Mouse (Mus musculus): Measurements from ENCODE around the gene 1700028P14Rik.

The 1700028P14Rik gene

DNA sequence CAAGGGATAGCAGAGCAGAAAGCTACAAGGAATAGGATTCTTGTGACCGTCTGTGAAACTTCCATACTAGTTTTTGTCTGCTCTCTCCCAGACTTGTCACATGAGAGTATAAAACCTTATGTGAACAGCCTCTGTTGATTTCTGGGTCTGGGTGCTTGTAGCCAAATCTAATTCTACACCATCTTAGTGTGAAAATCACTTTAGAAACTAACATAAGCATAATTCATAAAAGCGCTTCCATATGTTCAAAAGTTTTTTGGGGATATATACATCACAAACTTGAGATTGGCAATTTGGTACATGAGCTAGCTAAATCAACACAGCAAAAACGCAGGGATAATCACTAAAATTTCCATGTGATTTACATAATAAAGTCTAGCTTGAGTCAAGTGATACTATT, 57.7 kb downstream of the 1700028P14Rik start:
- DNase-seq, result no peak

DNA sequence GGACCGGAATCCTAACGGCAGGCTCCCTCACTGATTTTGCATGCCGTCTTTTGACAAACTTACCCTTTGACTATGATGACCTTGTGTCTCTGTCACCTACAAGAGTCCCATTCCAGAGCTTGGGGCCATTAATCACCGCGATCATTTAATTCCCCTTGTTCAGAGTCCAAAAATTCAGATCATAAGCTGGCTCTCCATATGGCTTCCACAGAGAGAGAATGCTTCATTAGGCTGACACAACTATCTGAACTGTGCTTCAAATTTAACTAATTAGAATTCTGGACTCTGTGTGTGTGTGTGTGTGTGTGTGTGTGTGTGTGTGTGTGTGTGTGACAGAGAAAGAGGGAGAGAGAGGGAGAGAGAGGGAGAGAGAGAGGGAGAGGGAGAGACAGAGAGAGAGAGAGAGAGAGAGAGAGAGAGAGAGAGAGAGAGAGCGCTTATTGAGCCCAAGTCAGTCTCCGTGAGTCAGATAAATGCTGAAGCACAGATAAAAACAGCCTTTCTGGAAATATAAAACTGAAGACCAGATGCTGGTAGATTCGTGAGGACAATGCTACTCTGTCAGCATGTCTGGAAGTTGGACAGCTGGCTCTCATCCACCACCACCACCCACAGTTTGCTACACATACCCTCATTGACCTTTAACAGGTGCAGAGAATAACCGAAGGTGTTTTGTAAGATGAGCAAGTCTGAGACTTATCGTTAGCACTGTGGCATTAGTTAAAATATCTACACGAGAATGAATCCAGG, 73.8 kb downstream of the 1700028P14Rik start:
- no peak for DNase-seq

DNA sequence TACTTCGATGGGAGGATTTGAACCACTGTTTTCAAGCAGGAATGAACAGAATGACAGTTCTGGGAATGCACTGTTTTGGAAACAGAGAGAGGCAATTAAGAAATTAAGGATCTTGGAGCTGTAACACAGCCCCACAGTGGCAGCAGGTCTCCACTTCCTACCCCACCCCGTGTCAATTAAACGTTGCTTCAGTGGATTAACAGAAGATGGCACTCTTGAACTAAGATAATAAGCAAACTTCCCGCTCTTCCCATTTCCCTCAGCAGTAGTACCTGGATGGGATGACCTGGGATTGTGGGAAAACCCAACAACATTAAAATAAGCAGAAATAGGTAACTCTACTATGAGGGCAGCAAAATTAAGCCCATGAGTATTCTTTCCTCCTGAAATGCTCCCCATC, 75.9 kb downstream of the 1700028P14Rik start:
- no peak for DNase-seq

- no peak for DNase-seq
Measured at GRCm38 (mm10) chr19:23563693-23564092, 88.9 kb downstream of the 1700028P14Rik start.

DNA sequence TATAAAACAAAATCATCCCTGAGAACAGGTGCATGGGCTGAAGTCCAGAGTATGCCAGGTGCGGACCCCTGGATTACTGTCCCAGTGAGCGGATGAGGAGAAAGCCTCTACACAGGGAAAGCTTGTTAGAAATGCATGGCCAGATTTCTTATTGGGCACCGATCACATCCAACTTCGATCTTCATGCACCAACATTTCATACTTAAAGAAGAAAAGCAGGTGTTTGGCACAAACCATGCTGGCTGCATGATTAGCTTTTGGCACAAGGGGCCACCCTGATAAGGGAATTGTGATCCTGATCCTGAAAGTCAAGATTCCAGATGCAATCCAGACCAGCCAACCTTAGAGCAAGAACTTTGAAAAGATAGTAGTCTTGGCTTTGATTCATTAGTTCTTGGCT, 90.0 kb downstream of the 1700028P14Rik start:
- no peak for DNase-seq

- DNase-seq, result no peak
Measured at GRCm38 (mm10) chr19:23562061-23562460, 90.6 kb downstream of the 1700028P14Rik start.

DNA sequence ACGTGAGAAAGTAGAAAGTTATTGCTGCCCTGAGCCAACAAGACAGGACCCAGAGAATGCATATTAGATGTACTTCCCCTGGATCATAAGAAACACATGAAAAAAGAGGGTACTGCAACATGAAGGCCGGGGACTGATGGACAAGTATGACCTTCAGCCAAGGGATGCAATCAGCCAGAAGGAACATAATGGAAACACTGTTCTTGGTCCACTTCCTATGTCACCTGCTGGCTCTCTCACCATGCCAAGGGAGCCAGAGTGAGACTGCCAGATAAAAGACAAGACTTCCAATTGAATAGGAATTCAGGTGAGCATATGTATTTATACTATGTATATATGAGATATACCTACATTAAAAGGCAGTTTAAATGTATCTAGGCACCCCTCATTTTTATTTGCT, 99.2 kb downstream of the 1700028P14Rik start:
- no peak for DNase-seq

DNA sequence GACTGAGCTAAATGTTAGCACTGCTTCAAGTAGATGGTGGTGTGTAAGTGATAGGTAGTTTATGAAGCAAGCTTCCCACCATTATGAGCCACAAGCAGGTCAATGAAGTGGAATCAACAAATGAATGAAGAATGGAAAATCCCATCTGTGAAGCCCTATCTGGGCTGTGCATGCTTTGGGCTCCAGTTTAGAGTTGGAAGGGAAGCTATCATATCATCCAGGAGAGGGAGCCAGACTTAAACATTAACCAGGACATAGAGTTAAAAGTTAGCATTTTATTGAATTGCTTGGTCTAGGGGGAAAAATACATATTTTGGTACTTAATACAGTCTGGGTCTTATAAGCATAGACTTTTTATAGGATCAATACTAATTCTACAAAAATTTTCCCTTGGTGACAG, 107.0 kb downstream of the 1700028P14Rik start:
- DNase-seq, result no peak

DNA sequence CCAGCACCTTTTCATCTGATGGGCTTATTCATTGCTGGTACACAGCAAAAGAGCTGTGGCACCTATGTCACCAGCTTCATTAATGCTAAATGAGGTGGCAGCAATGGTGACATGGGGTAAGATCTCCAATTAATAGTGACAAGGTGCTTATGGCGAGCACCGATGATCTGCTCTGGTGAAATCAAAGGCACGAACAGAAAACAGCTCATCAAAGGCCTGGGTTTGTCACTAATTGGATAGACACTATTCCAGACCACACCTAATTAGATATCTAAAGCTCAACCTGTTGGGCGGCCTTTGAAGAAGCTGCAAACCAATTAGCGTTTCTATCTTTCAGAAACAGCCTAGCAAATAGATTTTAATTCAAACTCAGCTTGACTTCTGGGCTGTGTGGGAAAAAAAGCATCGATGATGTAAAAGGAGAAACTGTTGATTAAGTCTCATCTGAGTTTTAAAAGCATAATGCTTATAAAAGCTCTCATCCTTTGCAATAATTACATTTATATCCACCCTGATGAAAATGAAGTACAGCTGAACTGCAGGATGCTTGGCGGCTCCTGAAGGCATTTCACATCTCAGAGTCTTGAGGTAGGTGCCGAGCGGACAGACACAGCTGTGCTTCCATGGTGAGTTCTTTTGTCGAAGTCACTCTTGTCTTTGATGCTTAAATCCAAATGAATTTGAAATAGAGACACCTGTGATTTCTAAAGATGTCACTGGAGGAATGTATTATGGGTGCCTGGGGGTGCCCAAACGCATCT, 109.2 kb downstream of the 1700028P14Rik start:
- no peak for DNase-seq

- no peak for DNase-seq
Measured at GRCm38 (mm10) chr19:23542759-23543158, 109.9 kb downstream of the 1700028P14Rik start.

DNA sequence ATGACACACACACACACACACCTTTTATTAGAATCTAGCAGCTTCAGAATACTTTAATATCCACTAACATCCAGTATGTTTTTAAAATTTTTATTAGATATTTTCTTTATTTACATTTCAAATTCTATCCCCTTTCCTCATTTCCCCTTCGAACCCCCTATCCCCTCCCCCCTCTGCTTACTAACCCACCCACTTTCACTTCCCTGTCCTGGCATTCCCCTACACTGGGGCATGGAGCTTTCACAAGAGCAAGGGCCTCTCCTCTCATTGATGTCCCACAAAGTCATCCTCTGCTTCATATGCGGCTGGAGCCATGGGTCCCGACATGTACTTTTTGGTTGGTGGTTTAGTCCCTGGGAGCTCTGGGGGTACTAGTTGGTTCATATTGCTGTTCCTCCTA, 116.9 kb downstream of the 1700028P14Rik start:
- DNase-seq, result no peak

- no peak for DNase-seq
Measured at GRCm38 (mm10) chr19:23531899-23532298, 120.7 kb downstream of the 1700028P14Rik start.

DNA sequence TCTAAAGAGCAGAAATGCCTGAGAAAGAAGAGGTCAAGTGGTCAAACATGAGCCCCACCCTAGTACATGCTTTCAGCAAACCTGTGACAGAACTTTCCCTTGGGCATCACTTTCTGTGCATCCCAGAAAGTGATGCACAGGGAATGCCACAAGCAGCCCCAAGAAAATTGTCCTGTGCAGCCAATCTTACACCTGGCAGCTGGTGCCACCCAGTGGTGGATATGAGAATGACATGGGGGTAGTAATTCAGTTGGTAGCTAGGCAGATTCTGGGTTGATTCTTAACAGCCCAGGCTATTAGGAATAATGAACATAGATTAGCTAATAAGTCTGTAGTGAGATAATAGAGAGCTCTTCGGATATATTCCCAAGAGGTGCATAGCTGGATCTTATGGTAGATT, 128.9 kb downstream of the 1700028P14Rik start:
- peak; percentile 75 for DNase-seq

DNA sequence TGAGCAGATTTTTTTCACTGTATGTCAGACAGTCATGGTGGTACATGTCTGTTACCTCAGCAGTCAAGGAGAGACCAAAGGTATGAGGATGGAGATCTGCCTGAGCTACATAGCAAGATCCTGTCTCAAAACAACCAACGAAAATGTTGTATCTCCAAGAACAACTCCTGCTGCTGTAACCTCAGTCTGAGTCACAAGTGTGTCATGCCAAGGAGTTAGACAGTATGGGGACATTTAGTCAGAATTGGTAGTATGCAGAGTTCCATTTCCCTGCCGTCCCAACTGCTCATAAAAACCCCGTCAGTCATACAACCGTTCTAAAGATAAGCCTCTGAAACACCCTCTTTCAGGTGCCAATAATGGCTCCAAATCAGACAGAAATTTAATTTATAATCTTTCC, 130.8 kb downstream of the 1700028P14Rik start:
- DNase-seq, result no peak

GRCm38 (mm10) chr19:23521071-23521470, 131.5 kb downstream of the 1700028P14Rik start:
- DNase-seq, result no peak

DNA sequence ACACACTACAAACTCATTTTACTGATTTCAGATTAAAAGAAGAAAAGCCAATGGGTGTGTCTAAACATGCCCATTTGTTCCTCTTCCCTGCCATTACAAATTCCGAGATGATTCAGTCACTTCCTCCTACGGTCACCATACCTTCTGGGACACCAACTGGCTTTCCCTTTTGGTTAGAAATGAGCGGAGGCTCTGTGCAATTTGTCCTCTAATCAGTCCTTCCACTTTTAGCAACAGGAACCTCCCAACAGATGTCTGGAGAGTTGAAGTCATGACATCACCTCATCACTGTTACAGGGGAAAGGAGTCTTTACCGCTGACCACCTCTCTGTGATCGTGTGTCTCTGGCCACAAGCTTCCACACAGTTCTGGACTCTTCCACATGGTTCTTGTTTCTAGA, 132.0 kb downstream of the 1700028P14Rik start:
- DNase-seq, result no peak

DNA sequence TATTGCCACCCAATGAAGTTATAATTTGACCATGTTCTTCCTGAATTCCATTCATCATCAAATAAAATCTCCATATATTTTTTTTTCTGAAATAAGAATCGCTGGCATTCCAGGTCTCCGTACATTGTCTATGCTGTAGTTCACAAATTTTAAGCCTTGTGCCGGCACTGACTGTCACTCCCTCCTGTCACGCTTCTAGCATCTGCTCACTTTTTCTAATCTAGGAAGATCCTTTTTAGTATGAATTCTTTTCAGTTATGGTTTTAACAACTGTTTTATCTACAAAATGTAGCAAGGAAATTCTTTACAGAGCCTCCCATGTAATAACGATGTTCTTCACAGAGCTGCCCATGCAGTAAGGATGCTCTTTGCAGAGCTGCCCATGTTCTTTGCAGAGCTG, 134.1 kb downstream of the 1700028P14Rik start:
- DNase-seq, result no peak

GRCm38 (mm10) chr19:23511303-23511702, 141.3 kb downstream of the 1700028P14Rik start:
- peak; percentile 26 for DNase-seq

Data from thymus, postnatal 4 days (tissue).